Mouse (Mus musculus): ENCODE measurements at regions not wholly inside any gene's neighbourhood (a gene's known extent, or its start where the extent isn't known, plus 50 kb on each side); places are given as distances from the start of the nearest gene placed in this dataset.

DNA sequence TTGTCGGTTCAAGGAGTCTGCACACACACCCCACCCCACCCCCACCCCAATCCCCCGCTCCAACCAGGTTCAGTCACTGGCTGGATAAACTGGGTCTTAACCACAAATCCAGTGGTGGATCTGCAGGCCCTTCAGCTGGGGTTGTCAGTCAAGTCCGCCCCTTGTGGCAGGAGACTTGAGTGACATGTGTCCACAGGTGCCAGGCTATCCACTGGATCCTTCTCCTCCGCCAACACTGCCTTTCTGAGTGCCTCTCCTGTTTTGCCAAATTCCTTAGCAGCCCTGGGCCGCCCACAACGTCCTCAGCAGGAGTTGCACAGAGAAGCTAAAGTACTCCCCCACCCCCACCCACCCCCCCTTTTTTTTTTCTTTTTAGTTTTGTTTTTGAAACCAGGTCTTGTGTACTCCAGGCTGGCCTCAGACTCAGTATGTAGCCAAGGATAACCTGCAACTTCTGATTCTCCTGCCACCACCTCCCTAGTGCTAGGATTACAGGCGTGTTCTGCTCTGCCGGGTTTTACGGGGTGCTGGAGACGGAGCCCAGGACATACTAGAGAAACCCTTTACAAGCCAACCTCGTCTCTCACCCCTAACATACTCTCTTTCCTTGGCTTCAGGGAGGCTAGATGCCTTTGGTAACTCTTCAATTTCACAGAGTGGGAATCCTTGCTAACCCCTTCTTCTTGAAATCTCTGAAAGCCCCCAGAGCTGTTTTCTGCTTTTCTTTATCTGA lies 57.2 kb upstream of the Zfp280d start:
- ATAC-seq (ENCODE audit: poor library complexity, severe bottlenecking), result no peak

DNA sequence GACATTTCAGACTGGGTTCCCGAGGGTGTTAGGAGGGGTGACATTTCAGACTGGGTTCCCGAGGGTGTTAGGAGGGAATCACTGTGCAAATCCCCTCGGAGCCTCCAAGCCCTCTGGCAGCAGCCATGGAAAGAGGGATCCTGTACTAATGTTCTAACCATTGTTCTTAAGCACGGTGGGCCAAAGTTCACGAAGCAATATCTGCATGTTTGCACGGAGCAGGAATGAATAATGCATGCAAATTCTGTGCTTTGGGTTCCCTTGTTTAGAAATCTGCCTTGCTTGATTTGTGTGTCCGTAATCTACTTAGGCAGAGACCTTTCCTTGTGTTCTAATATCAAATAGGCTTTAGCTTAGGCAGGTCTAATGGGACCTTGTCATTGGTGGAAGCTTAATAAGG lies 55.9 kb upstream of the Zfp280d start:
- ATAC-seq (ENCODE audit: poor library complexity, severe bottlenecking), result no peak

DNA sequence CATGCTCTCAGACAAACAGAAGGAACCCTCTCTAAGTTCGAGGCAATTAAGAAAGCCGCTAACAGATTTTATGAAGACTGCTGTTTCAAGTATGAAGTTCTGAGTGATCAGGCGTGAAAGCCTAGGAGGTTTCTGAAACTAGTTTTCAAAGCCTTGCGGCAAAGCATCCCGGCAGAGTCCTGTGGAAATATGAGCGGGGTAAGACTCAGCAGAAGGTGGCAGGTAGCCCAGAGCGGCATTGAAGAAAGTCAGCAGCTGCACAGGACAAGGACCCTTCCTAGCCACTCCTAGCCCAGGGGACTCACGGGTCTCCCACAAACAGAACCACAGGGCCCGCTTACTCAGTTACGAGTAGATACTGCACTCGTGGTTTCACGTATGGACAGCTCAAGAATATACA lies 54.8 kb upstream of the Zfp280d start:
- ATAC-seq (ENCODE audit: poor library complexity, severe bottlenecking), result no peak

DNA sequence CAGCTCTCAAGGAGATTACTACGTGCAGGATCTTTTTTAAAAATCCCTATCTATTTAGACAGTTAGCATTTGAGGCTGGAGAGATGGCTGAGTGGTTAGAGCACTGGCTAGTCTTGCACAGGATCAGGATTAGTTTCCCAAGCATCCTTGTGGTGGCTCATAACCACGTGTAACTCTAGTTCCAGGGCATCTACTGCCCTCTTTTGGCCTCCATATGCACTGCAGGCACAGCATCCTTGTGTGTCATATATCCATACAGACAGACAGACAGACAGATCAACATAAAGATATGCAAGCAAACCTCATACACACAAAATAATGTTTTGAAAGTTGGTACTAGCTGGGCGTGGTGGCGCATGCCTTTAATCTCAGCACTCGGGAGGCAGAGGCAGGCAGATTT lies 53.3 kb upstream of the Zfp280d start:
- no peak for ATAC-seq (ENCODE audit: poor library complexity, severe bottlenecking)

Measured in megakaryocyte, adult 5-6 weeks (primary cell).